Mouse (Mus musculus) lung, embryonic 15.5 days (tissue): Measurements from ENCODE around the gene Actn4. TPM values are rescaled to one million over a fixed set of nuclear protein-coding genes. Genes with fewer than 3 reads are reported as not detected.
A peak's percentile ranks its signal among the peaks of the same experiment; 100 is the strongest.

Source experiments
- ATAC-seq: fragments of 200-750 bp; cut with Nextera tagmentation; 2 replicates; pipeline ENCODE4 v1.8.0; 2017; ENCODE audit warnings: moderate number of reproducible peaks, borderline replicate concordance; ENCODE audit not compliant: low FRiP score, low TSS enrichment; ENCODE audit errors: extremely low read depth
- H3K27ac ChIP-seq: fragments of 300-500 bp; sonication (generic); 2 replicates; pipeline ENCODE4 v1.5.1; 2015; ENCODE audit warnings: moderate library complexity, mild to moderate bottlenecking, inconsistent platforms
- H3K27me3 ChIP-seq: fragments of 300-500 bp; sonication (generic); 2 replicates; pipeline ENCODE4 v1.6.1; 2015; ENCODE audit warnings: inconsistent platforms
- H3K36me3 ChIP-seq: fragments of 300-500 bp; sonication (generic); 2 replicates; pipeline ENCODE4 v1.6.1; 2015; ENCODE audit warnings: inconsistent platforms
- H3K4me1 ChIP-seq: fragments of 300-500 bp; sonication (generic); 2 replicates; pipeline ENCODE4 v1.6.1; 2015; ENCODE audit warnings: inconsistent platforms
- H3K4me2 ChIP-seq: fragments of 300-500 bp; sonication (generic); 2 replicates; pipeline ENCODE4 v1.6.1; 2015; ENCODE audit warnings: inconsistent platforms, mild to moderate bottlenecking, moderate library complexity
- H3K4me3 ChIP-seq: fragments of 300-500 bp; sonication (generic); 2 replicates; pipeline ENCODE4 v1.5.1; 2015; ENCODE audit warnings: mild to moderate bottlenecking, inconsistent platforms
- H3K9ac ChIP-seq: fragments of 300-500 bp; sonication (generic); 2 replicates; pipeline ENCODE4 v1.6.1; 2015; ENCODE audit warnings: inconsistent platforms
- H3K9me3 ChIP-seq: fragments of 300-500 bp; sonication (generic); 2 replicates; pipeline ENCODE4 v1.6.1; 2016; ENCODE audit warnings: inconsistent platforms
- WGBS: fragments of 180-500 bp; shearing (Covaris S2); methylation state at CpG from one replicate; pipeline ENCODE4 v1.1.7; 2015; 5-methylcytosine and 5-hydroxymethylcytosine counted together
- polyA plus RNA-seq: library from polyadenylated mRNA; unstranded; fragments of >200 nt; fragmentation: Nextera tagmentation; extraction: Ambion mirVana; gene quantifications from 2 replicates; pipeline ENCODE4 v1.2.1, GENCODE M21; 2015

Actn4 gene
- polyA plus RNA-seq, 1 experiment from 2014 or later, result 302 TPM

DNA sequence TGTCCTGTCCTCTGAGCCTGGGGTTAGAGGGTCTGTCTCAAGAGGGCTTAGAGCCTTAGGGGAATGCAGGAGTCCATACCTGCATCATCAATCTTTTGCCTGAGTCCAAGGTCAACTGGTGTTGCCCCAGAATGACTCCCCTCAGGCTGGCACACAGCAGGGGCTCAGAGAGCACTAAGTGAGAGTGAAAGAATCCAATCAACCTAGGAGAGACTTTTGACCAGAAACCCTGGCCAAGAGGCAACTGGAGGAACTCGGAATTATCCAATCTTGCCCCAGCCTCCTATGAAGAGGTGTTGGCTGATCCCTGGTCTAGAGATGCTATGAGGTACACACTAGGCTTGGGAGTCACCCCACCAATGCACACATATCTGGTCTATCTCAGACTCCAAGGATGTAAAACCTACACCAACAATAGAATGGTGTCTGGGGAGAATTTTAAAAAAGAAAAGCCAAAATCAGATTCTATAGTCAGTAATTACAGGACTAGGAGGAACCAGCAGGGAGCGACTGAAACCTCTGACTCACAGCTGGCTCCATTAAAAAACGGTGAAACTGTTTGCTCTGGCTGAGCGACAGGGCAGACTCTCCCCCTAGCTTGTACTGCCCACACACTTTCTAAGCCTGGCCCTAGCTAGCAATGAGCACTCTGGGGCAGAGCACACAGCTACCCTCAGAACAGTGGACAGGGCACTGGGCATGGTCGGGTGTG, 31.7 kb downstream of the Actn4 start:
- 37% methylated on average over 5 of the region's 5 CpGs for WGBS
- H3K36me3 ChIP-seq, result no peaks in the 10 kb centered on the region
- no peak overlapping the region for H3K4me3 ChIP-seq
- H3K27me3 ChIP-seq, result no peaks in the 10 kb centered on the region
- H3K9ac ChIP-seq, result no peak overlapping the region
- peak overlapping the region; percentile 83 for H3K27ac ChIP-seq
- ATAC-seq, result no peak
- peaks cover 59% of the 10 kb centered on the region for H3K4me1 ChIP-seq
- no peak overlapping the region for H3K4me2 ChIP-seq
- H3K9me3 ChIP-seq, result no peaks in the 10 kb centered on the region

DNA sequence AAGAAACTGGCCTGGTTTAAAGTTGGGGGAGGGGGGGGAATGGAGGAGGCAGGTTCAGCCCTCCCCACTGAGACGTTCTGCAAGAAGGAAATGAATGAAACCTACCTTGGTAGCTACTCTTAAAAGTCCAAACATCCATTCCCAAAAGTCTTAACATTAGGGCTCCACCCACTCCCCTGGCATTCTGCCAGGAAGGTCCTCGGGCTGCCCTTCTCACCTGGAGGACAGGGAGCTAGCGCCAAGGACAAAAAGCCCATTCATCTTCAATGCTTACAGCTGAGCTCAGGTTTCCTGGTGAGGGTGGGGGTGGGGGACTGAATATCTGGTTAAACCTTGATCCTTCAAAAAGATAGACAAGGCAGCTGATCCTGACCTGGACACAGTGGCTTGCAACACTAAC, 32.8 kb downstream of the Actn4 start:
- WGBS, result 34% methylated on average over 3 of the region's 3 CpGs
- ATAC-seq, result no peak
- no peak overlapping the region for H3K4me3 ChIP-seq
- no peaks in the 10 kb centered on the region for H3K36me3 ChIP-seq
- H3K4me2 ChIP-seq, result peak overlapping the region; percentile 6; the same call in 1 of the 2 replicates
- H3K9me3 ChIP-seq, result no peaks in the 10 kb centered on the region
- H3K27ac ChIP-seq, result peak overlapping the region; percentile 83
- H3K27me3 ChIP-seq, result no peaks in the 10 kb centered on the region
- peaks cover 70% of the 10 kb centered on the region for H3K4me1 ChIP-seq
- no peak overlapping the region for H3K9ac ChIP-seq

DNA sequence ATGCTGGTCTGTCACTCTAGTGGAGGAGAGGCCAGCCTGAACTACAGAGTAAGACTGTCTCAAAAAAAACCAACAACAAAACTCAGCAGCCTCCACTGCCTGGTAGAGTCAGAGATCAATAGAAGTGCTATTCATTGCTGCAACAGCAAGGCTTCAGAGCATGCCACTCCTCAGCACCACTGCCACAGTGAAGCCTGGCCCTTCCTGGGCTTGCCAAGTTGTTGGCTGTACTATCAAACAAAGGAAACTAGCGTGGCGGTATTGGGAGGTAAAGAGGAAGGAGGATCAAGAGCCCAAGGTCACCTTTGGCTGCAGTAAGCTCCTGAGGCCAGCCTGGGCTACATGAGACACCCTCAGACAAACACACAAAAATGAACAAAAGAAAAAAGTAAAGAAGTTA, 36.0 kb downstream of the Actn4 start:
- Histone ChIP-seq H3K9me3 (no peaks in the 10 kb centered on the region), H3K4me1 (peaks cover 81% of the 10 kb centered on the region), H3K27me3 (no peaks in the 10 kb centered on the region), H3K27ac (peak overlapping the region; percentile 89), H3K36me3 (0 out of 2 replicates have a peak, but pooled peaks cover 4% of the 10 kb centered on the region), H3K9ac (no peak overlapping the region; the same call in 1 of the 2 replicates), H3K4me3 (no peak overlapping the region), H3K4me2 (no peak overlapping the region)
- no peak for ATAC-seq
- 49% methylated on average over 2 of the region's 2 CpGs for WGBS

DNA sequence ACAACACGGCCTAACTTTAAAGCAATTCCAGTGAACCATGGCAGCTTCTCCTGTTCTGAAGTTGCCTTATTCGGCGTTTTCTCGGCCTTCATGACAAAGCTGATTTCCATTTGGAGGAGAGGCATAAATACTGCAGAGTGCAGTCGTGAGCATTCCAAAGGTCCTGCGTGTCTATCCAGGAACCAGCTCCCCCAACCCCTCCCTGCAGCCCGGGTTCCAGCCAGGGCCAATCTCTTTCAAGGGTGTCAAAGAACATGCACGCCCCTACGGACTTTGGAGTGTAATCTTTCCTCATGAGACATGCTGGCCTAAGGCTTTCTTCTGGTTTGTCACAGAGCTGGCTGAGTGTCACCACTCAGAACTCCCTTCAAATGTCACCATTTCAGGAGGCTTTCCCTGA, 36.8 kb downstream of the Actn4 start:
- Histone ChIP-seq H3K27me3 (no peaks in the 10 kb centered on the region), H3K9me3 (no peaks in the 10 kb centered on the region), H3K4me3 (no peak overlapping the region), H3K4me1 (peaks cover 79% of the 10 kb centered on the region), H3K4me2 (no peak overlapping the region), H3K9ac (0 out of 2 replicates have a peak overlapping the region, but pooled peaks have one; percentile 2), H3K36me3 (0 out of 2 replicates have a peak, but pooled peaks cover 4% of the 10 kb centered on the region), H3K27ac (peak overlapping the region; percentile 89)
- ATAC-seq, result peak; percentile 68; the same call in 1 of the 2 replicates
- 12% methylated on average over 9 of the region's 9 CpGs for WGBS

DNA sequence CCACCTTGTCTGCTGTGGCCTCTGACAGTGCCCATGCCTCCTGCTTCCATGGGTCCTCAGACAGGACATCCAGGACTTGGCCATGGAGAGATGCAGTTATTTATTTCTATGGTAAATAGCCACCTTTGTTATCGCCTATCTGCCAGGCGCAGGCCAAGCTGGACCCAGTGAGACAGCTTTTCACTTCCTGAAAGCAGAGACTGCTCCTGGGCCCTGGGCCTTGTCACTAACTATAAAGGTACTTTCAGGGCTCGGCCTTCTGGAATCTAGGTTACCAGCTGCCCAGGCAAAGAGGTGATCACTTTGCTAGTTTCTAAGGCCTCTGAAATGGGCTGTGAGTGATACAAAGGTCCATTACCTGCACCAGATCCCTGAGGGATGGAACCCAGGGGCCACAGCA, 37.3 kb downstream of the Actn4 start:
- H3K4me3 ChIP-seq, result no peak overlapping the region
- peaks cover 79% of the 10 kb centered on the region for H3K4me1 ChIP-seq
- ATAC-seq, result no peak
- no peaks in the 10 kb centered on the region for H3K27me3 ChIP-seq
- H3K4me2 ChIP-seq, result 0 out of 2 replicates have a peak overlapping the region, but pooled peaks have one; percentile 2
- H3K27ac ChIP-seq, result peak overlapping the region; percentile 89
- no peak overlapping the region for H3K9ac ChIP-seq
- 0 out of 2 replicates have a peak, but pooled peaks cover 4% of the 10 kb centered on the region for H3K36me3 ChIP-seq
- 68% methylated on average over 3 of the region's 3 CpGs for WGBS
- no peaks in the 10 kb centered on the region for H3K9me3 ChIP-seq

DNA sequence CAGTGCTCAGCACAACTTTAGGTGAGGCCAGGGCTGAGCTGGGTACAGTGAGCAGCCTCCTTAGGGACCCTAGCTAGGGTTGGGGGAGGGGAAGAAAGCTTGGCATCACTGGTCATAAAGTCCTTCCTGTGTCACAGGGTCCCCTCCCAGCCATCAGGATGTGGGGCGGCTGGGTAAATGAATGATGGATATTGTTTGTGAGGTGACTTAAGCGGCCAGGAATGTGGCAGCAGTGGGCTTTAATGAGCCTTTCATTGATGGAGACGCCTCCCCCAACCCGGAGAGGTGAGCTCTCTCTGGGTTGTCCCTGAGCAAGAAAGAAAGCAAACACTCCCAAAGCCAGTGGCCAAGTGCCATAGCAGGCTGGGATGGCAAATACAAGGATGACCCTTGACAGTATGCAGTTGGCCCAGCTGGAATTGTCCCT, 38.3 kb downstream of the Actn4 start:
- Histone ChIP-seq H3K4me3 (no peak overlapping the region), H3K27me3 (no peaks in the 10 kb centered on the region), H3K9ac (no peak overlapping the region), H3K4me2 (peak overlapping the region; percentile 27; the same call in 1 of the 2 replicates), H3K4me1 (peaks cover 79% of the 10 kb centered on the region), H3K27ac (peak overlapping the region; percentile 89), H3K36me3 (peaks cover 5% of the 10 kb centered on the region; the same call in 1 of the 2 replicates), H3K9me3 (no peaks in the 10 kb centered on the region)
- peak; percentile 44 for ATAC-seq
- WGBS, result 18% methylated on average over 4 of the region's 4 CpGs

DNA sequence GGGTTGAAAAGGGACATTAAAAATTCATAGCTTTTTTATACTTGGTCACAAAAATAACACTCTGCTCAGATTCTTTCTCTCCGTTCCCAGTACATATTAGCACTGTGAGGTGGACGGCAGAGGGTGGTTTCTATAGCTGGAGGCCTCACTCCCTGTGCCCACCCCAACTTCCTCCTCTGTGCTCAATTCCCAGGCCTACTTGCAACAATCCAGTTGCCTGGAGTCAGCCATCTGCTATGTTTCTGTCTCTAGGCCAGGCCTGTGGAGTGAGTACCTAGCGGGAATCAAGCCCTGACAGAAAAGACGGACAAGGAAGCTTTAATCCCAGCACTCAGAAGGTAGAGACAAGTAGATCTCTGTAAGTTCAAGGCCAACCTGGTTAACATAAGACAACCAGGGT, 39.5 kb downstream of the Actn4 start:
- H3K4me3 ChIP-seq, result no peak overlapping the region
- H3K27ac ChIP-seq, result peak overlapping the region; percentile 89
- H3K4me1 ChIP-seq, result peaks cover 88% of the 10 kb centered on the region
- H3K27me3 ChIP-seq, result no peaks in the 10 kb centered on the region
- no peaks in the 10 kb centered on the region for H3K9me3 ChIP-seq
- peaks cover 10% of the 10 kb centered on the region; the same call in 1 of the 2 replicates for H3K36me3 ChIP-seq
- H3K9ac ChIP-seq, result no peak overlapping the region
- WGBS, result 59% methylated on average over 4 of the region's 4 CpGs
- no peak for ATAC-seq
- no peak overlapping the region for H3K4me2 ChIP-seq

DNA sequence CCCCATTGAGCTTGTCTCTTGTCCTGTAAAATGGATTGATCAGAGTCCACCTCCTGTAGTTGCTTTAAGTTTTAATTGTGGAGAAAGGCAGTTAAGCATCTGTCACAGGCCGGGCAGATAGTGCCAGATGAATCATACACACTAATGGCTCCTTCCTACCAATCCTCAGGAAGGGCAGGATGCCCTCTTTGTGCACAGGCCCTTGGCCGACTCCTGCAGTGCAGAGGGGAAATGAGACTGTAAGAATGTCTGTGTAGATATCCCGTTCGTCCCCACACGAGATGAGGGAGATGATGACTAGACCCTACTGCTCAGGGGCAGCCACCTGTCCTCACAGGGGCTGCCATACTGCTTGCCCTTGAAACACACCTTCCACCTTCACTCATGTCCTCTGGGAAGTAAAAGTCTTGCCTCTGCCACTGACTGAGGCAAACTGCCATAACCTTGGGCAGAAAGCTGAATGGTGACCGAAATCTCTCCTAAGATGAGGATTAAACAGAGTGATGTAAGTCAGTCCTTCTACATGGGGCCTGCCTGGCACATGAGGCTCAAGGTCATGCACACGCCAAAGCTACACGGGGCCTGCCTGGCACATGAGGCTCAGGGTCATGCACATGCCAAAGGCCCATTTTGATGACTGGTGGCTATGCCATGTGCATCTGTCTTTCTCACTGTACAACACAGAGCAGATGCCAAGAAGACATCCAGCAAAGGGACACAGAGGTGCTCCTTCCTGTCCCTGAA, 40.2 kb downstream of the Actn4 start:
- WGBS, result 84% methylated on average over 8 of the region's 8 CpGs
- peaks cover 94% of the 10 kb centered on the region for H3K4me1 ChIP-seq
- H3K9me3 ChIP-seq, result no peaks in the 10 kb centered on the region
- H3K9ac ChIP-seq, result no peak overlapping the region
- ATAC-seq, result no peak
- H3K4me2 ChIP-seq, result no peak overlapping the region
- H3K27ac ChIP-seq, result peak overlapping the region; percentile 89
- no peak overlapping the region for H3K4me3 ChIP-seq
- H3K36me3 ChIP-seq, result peaks cover 16% of the 10 kb centered on the region; the same call in 1 of the 2 replicates
- no peaks in the 10 kb centered on the region for H3K27me3 ChIP-seq

DNA sequence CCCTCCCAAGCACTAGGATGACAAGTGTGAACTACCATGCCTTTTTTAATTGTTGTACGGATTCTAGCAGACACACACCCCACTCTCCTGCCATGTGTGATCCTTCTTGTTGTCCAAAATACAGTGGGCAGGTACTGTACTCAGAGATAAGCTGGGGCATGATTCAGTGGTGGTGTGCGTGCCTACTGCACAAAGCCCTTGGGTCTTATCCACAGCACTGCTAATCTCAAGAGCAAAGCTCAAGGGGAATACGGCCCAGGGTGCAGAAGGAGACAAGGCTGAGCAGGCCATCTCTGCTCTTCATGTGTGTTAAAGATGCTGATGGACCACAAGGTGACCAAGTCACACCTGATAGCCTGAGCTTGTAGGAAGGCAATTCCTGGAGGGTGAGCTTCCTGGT, 41.0 kb downstream of the Actn4 start:
- Histone ChIP-seq H3K4me2 (no peak overlapping the region), H3K9ac (no peak overlapping the region), H3K27ac (no peak overlapping the region), H3K36me3 (peaks cover 20% of the 10 kb centered on the region), H3K9me3 (no peaks in the 10 kb centered on the region), H3K4me1 (peaks cover 92% of the 10 kb centered on the region), H3K4me3 (no peak overlapping the region), H3K27me3 (no peaks in the 10 kb centered on the region)
- 86% methylated on average over 3 of the region's 3 CpGs for WGBS
- no peak for ATAC-seq

DNA sequence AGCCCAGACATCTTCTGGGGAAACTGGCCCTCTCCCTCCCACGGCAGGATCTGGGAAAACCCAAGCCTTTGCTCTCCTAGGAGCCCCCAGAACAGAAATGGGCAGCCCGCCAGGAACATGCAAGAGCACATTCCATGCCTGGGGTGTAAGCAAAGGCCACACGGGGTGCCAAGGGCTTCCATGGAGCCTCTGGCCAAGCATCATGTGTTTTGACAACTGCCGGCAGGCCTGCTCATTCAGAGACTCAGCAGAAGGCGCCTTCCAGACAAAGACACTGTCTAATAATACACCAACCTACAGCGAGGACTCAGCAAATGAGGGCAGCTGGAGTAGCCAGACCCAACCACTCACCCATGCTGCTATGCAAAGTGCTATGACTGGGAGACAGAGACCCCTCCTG, 42.3 kb downstream of the Actn4 start:
- ATAC-seq, result peak; percentile 24
- peaks cover 78% of the 10 kb centered on the region for H3K4me1 ChIP-seq
- WGBS, result 12% methylated on average over 6 of the region's 6 CpGs
- peaks cover 34% of the 10 kb centered on the region for H3K36me3 ChIP-seq
- H3K27ac ChIP-seq, result peak overlapping the region; percentile 54
- no peak overlapping the region; the same call in none of the 2 replicates for H3K4me2 ChIP-seq
- H3K9me3 ChIP-seq, result no peaks in the 10 kb centered on the region
- H3K4me3 ChIP-seq, result no peak overlapping the region
- H3K9ac ChIP-seq, result no peak overlapping the region
- 0 out of 2 replicates have a peak, but pooled peaks cover 2% of the 10 kb centered on the region for H3K27me3 ChIP-seq

DNA sequence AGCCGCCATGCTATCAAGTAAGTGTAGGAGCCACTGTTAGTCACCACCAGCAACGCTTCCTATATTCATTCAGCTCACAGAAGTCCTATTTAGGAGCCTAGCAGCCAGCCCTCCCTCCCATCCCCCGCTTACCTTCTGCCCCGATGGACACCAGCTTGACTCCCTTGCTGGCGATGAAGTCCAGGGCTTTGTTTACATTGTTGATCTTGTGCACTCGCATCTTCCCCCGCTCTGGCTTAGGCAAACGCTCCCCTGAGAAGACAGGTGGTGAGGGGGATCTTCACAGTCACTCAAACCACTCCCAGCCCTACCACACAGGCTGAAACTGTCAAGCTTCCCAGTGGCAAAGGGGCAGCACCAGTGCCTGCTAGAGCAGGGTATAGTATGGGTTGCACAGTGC, 43.6 kb downstream of the Actn4 start:
- Histone ChIP-seq H3K9me3 (no peaks in the 10 kb centered on the region), H3K27me3 (0 out of 2 replicates have a peak, but pooled peaks cover 2% of the 10 kb centered on the region), H3K4me3 (no peak overlapping the region), H3K36me3 (peaks cover 46% of the 10 kb centered on the region), H3K4me1 (peaks cover 65% of the 10 kb centered on the region), H3K9ac (no peak overlapping the region), H3K27ac (peak overlapping the region; percentile 47), H3K4me2 (no peak overlapping the region)
- WGBS, result 48% methylated on average over 8 of the region's 8 CpGs
- no peak for ATAC-seq
